Mouse (Mus musculus) adrenal gland, postnatal 0 days (tissue): ENCODE data around the gene Cadm2. TPM values are rescaled to one million over a fixed set of nuclear protein-coding genes. Genes with fewer than 3 reads are reported as not detected.

Experiments used
- polyA plus RNA-seq: library from polyadenylated mRNA; unstranded; fragments of >200 nt; fragmentation: Nextera tagmentation; extraction: Ambion mirVana; gene quantifications from 2 replicates; pipeline ENCODE4 v1.2.1, GENCODE M21; 2015

Cadm2 gene
- polyA plus RNA-seq, result 0.92 and 1.4 TPM in 2 replicates

DNA sequence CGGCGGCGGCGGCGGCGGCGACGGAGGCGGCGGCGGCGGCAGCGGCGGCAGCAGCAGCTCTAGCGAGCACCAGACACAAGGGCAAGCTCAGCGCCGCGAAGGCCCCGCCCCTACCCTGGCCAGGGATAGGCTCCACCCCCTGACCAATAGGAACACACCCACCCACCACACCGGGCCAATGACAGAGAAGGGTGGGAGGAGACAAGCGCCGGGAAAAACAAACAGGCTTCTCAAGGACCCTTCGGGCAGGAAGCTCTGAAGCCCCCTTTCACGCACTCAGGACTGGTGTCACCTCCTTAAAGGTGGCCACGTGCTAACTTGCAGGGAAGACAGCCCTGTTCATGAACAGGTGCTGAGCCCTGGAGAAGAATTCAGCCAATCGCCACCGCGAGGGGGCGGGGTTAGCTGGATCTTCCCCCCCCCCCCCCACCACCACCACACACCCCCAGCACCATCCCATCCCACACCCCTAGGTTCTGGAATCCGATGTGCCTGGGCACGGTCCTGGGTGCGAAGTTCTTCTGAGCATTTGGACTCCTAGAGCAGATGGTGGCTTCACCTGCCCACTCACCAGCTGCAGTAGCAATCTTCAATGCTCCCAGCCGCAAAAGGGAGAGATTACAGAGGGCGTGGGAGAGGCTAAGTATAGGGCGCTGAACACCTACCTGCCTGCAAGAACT, at the start of gene Cadm2:
Gene Cadm2 (minus strand): TSS at position 83 of the 680 bp plus-strand sequence.

